Mouse (Mus musculus): ENCODE measurements around the gene Capn6. TPM values are rescaled to one million over a fixed set of nuclear protein-coding genes. Genes with fewer than 3 reads are reported as not detected.

Capn6 gene
- polyA plus RNA-seq (2012; ENCODE audit: low replicate concordance): not detected in 2 replicates

DNA sequence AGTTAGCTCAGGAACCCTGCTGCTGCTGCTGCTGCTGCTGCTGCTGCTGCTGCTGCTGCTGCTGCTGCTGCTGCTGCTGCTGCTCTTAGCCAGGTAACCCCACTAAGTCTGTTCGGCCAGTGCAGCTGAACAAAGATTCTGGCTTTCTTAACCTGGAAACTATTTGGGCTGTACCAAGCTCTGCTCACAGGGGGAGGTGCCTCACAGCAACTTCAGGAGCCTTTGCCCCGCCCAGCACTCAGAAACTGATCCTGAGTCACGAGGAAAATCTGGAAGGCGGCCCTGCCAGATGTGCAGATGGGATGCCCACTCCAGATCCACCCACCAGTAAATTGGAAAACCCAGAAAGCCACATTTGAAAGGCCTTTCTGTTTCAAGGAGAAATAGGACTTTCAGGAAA is at the start of gene Capn6:
Gene Capn6, minus strand, starts transcription at position 203 of the 400 bp plus-strand sequence.

Other genes starting within 250 kb of the Capn6 start
- gene Dcx, start 105.9 kb upstream of the Capn6 start, polyA plus RNA-seq (2012; ENCODE audit: low replicate concordance): not detected in 2 replicates